Mouse (Mus musculus) cerebellum, postnatal 4 days (tissue): ENCODE results near the gene Sdf4.

ENCODE experiments used
- DNase-seq, 2 experiments: peaks; one replicate each; pipeline ENCODE4 v3.0.0; 2022; ENCODE audit warnings: low spot score in 2 of 2, mixed read lengths in 1 of 2

The Sdf4 gene

DNA sequence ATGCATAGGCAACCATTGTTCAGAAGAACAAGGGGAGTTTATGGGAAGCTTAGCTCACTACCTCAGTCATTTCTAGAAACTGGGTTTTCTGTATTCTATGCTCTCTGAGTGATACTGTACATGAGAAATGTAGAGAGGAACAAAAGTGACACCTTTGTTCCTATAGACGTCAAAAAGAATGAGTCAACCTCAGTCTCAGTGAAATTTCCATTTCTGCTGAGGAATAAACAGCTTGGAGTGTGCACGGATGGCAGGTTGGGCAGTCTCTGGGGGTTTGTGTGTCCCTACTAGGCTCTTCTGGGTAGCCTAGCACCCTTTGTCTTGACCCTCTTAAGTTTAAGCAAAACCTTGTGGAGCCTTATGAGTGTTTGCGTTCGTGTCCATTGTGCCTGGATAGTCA is 15.7 kb downstream of the Sdf4 start:
- no peak for DNase-seq

DNA sequence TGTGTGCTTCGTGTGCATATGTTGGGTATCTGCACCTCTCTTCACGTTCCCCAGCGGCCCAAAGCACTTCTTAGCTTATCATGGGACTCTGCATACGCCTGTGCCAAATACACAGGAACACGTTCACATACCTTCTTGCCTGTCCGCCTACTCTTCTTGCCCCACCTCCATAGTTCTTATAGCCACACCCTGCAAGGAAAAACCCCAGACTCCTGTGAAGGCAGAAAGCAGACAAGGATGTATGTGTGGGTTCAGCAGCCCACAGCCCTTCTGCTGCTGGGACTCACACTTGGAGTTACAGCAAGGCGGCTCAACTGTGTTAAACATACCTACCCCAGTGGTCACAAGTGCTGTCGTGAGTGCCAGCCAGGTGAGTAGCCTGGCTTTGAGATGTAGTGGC is 21.0 kb downstream of the Sdf4 start, which contains the start of gene Tnfrsf4:
TSS of gene Tnfrsf4 (plus strand) at position 207 of the 400 bp plus-strand sequence.
- DNase-seq: no peak

DNA sequence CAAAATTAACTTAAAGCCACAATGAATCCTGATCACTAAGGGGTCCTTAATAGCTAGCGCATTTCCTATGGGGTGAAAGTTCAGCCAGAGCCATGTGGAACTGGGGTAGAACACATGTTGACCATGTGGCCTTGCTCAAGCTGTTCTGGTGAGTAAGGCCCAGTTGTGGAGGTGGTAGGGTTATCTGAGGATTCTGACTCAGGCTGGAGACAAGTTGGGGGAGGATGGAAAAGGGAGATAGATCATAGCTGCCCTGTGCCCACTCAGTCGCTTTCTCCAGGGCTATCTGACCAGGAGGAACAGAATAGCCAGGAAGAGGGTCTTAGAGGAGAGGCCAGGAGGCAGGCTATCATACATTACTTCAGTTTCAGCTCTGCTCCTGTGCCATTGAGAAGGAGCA is 21.8 kb downstream of the Sdf4 start:
- DNase-seq: no peak

DNA sequence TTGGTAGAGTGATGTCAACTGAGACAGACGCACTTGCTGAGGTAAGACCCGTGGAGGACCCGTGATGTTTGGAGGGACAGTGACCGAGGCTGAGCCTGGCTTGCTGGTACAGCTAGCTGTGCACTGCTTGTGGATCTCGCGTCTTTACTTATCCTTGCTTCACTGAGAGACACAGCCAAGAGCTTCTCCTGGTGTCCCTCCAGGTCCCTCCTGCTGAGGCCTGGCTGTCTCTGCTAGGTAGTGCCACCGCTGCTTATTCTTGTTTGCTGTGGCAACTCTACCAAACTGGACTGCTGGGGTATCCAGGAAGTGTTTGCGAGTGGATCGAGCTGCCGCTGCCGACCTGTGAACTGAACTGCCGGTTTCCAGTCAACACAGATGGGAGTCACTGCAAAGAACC is 27.1 kb downstream of the Sdf4 start:
- no peak for DNase-seq

DNA sequence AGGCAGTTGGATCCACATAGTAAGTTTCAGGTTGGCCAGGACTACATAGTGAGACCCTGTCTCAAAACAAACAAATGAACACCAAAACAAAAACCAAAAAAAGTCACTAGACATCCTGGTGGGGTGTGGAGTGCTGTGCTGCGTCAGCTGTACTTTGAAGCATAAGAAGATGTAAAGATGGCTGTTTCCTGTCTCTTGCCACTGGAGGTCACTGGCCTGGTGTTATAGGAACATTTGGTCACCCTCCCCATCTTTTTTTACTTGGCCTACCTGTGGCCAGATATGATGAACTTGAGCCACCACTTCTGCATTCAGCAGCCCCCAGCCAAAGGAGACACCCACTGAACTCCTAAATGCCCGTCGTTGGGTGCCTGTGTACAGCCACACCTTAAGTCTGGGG is 28.7 kb downstream of the Sdf4 start:
- no peak for DNase-seq

DNA sequence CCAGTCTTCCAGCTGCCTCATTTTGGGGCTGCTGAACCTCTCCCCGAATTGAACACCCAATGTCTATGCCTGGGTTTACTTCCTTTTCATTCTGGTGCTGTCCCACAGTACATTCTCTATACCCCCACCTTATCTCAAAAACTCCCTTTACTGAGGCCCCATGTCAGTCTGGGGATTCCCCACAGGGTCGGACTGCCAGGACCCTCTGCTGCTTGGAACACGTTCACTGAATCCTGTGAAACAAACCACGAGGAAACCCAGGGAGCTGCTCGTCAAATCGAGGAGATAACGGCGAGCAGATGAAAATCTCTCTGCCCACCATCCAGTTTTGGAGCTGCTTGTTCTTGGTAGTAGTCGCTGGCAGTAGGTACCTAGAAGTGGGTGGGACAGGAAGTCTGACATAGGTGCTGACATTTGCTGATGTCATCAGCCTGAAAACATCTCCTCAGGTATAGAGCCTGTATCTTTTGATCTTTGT is 29.3 kb downstream of the Sdf4 start:
- no peak for DNase-seq

DNA sequence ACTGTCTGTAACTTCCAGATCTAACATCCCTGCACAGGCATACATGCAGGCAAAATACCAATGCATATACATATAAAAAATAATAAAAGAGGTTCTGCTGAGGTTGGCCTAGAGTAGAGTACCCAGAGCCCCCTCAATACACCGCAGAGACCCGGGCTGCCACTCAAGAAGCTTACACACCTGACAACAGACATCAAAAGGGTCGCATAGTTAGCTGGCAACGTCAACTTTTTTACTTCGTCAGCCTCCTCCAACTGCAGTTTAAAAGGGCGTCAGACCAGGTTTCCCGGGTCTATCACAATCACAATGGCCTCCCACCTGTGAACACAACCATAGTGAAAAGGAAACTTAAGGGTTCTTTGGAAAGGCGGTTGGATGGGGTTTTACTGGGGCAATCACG is 30.8 kb downstream of the Sdf4 start:
- no peak for DNase-seq

DNA sequence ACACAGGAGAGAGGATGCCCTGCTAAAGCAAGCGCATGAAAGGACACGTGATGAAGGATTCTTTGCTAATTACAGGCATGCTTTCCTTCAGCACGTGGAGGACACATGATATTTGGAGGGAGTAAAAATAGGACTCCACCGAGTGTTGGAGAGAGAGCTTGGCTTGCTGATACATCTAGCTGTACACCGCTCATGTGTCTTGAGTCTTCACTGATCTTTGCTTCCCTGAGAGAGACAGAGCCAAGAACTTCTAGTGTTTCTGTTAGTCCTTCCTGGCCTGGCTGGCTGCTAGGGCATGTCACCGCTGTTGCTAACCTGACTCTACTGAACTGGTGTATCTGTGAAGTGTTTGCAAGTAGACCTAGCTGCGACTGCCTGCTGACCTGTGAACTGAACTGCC is 31.5 kb downstream of the Sdf4 start:
- no peak for DNase-seq

DNA sequence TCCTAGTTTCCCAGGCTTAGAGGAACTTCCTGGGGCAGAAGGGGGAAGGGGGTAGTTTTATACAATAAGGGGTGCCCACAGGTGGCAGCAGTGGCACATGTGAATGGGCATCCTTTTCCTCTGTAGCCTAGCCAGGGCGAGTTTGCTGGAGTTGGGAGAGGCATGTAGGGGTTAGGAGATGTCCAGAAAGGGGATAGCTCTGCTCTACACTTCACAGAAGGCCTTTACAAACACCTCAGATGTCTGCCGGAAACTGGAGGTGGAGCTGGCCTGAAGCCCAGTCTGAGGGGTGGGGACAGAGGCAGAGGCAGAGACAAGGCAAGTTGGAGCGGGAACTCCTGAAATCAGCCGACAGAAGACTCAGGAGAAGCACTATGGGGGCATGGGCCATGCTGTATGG is 33.3 kb downstream of the Sdf4 start, which contains the start of gene Tnfrsf18:
TSS of gene Tnfrsf18 (plus strand) at position 152 of the 400 bp plus-strand sequence.
- no peak for DNase-seq

DNA sequence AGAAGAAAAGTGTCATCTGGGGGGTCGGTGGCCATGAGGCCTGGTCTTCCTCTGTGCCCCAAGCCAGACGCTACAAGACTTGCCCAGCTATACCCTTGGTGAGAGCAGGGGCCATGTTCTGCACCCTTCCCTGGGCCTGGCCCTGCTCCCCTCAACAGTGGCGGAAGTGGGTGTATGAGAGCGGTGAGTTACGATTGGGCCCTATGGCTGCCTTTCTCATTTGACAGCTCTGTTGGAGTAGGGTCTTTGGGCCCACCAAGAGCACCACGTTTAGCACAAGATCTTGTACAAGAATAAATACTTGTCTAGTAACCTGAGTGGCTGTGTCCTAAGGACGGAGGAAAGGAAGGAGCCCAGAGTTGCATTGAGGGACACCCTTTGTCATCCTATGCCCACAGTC is 35.9 kb downstream of the Sdf4 start:
- no peak for DNase-seq

DNA sequence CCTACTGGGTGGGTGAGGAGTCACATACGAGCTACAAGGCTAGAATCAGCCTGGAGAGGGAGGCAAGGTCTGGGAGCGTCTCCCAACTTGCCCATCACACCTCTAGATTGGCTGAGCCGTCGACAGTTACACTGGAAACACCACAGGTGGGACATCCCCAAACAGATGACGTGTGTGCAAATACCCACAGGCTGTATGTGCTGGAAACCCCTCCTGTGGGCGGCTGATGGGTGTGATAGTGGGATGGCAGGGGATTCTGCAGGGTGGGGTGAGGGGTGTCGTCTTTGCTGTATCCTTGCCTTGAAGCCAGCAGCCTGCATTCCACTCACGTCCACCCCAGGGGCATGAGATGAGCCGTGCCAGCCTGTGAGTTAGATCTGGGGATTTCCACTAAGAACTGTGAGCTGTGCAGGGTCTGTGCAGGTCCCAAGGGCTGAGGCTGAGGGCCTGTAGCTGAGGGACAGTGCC is 38.0 kb downstream of the Sdf4 start:
- no peak for DNase-seq

DNA sequence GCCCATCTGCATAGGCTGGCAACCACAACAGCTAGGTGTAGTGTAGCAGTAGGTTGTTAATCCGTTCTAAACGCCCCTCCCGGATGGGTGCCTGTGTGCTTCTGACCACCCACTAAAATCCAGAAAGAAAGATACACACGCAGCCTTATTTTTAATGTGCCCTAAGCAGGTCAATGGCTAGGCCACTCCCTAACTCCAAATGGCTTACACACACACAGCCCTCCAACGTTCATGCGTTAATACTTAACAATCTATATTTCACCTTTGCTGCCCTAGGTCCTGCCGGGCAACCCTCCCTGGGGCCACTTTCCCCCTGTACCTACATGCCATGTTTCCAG is 38.6 kb downstream of the Sdf4 start:
- no peak for DNase-seq

DNA sequence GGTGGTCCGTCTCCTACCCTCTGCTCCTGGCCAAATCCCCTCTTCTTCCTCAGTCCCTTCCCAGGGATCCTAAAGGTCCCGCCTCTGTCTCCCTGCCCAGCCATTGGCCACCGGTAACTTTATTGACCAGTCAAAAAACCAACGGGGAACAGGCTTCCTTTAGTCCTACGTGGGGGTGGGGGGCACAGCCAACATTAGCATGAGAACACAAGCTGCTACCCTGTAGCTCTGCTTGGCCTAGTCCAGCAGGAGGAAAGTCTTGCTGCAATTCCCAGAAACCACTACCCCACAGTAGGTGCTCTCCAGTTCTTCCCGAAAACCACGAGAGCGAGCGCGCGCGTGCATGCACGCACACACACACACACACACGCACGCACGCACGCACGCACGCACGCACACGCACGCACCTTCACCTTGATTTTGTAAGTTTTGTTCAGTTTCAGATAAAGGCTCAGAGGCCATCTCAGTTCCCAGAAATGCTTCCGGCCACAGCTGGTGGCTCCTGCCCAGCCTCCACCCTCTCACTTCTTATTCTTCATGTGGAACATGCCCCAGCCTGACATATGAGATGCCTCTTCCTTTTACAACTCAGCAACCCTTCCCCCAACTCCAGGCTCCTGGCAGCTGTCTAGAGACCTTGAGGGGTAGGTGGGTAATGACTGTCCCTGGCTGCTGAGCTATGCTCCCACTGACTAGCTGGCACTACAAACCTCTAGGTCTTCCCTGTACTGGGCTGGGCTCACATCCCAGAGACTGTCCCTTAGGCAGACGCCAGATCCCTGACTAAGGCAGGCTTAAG is 39.1 kb downstream of the Sdf4 start:
- peak; percentile 42 to 72 for DNase-seq

DNA sequence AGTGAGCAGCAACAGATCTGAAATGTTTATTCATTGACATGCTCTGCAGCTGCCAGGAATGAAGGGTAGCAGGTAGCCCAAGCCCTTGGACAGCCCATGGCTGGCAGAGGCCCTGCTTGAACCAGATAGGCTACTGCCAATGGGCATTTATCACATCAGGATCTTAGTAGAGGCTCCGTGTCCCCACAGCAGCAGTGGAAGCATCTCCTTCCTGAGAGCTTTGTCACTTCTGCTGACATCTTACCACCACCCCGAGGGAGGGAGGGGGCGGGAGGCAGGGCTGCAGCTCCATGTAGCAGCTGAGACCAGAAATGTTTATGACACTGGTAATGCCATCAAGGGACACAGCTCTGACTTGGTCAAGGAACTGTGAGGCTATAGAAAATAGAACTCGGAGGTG is 40.2 kb downstream of the Sdf4 start:
- no peak for DNase-seq

DNA sequence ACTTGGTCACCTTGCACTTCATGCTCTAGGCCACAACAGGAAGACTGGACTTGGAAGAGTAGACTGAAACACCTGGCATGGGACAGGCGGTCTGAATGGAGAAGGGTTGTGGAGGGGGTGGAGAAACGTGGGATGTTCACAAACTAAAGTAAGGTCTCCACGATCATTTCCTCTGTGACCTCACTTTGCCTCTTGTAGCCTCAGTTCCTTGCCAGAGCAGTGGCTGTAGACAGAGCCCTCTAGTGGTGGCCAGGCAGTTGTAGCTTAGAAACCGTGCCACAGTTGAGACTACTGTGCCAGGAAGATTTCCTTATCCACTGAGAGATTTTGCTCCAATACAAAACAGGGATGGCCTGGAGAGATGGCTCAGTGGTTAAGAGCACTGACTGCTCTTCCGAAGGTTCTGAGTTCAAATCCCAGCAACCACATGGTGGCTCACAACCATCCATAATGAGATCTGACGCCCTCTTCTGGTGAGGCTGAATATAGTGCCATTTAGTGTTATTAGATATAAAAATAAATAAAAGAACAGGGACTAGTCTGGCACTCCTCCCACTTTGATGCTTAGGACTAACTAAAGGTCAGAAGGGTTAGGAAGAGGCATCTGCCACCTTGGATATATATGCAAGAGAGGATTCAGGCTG is 40.9 kb downstream of the Sdf4 start:
- DNase-seq: peak in 1 of 2 experiments; percentile 19

DNA sequence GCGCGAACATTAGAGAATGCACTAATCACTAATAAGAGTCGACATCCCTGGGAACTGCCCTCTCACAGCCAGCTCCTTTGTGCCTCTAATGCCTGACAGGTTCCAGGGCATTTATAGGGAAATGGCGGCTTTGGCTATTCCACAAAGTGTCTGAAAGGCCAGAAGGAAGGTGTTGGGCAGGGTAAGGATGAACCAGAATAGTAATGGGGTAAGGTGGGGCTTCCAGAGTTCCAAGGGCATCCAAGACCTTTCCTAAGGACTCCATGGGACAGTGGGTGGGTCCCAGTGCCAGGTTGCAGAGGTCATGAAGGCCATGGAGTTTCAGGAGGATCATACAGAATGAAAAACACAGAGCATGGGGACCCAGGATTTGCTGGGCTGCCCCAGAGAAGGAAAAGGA is 41.6 kb downstream of the Sdf4 start:
- no peak for DNase-seq

DNA sequence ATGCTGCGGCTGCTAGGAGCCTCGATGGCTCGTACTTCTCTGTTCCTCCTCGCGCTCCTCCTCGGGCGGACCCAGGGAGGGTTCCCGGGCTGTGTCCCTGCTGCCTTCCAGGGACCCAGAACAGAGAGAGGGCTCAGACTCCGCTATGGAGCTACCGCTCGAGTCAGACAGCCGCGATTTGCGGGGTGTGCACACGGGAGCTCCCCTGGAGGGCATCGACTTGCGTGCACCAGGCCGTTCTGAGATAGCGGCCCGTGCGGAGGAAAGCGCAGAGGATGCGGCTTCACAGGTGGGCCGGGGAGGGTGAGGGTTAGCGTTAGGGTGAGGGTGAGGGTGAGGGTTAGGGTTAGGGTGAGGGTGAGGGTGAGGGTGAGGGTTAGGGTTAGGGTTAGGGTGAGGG is 42.2 kb downstream of the Sdf4 start:
- DNase-seq: no peak

DNA sequence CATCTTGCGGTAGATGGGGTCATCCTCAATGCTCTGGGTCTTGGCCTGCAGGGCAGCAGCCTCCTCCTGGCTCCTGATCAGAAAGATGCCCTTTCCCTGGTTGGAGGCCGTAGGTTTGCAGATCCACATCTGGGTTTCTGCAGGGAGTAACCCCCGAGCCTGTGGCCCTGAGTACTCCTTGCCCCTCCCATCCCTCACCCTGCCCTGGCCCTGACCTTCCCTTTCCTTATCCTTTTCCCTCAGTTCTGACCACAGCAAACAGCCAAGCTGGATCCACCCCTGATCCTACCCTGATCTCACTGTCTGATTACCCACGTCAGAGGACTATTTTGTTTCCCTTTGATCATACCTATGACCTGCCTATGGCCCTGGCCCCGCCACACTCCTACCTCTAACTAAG is 52.1 kb downstream of the Sdf4 start:
- no peak for DNase-seq

DNA sequence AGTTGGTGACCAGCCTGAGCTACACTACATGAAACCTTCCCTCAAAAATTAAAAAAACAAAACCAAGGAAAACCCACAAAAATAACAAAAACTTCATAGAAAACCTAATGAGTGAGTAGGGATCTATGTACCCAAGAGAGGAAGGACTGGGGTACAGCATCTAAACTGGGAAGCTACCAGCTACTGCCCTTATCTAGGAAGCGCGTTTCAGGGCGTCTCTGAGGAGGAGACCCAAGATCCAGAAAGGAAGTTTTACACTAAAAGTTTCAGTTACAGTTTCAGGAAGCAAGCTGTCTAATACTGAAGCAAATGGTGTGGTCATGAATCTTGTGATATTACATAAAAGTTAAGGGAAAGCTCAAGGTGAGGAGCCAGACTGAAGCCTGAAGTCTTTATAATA is 57.1 kb downstream of the Sdf4 start:
- no peak for DNase-seq

DNA sequence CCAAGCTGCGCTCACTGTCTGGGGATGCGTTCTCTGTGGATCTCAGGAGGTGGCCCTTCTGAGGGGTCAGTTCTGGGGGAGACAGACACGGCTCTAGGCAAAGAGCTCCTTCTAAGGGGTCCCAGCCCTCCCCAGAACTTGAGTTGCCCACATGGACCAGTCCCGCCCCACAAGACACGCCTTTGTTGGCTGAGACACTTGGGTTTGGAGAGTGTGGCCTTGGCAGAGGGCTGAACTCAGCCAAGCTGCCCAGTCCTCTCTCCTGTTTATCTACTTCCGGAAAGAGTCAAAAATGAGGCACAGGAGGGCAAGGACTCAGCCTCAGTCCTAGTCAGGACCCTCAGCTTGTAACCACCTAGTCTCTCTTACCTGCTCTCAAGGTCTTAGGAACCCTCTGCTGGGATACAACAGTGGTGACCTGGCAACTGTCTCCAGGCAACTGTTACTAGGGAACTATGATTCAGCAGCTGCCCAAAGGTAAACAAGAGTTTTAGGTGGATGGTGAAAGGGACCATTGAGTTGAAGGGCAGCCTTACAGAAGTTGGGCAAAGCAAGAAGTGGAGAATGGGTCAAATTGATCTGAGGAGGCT is 57.8 kb downstream of the Sdf4 start:
- no peak for DNase-seq

DNA sequence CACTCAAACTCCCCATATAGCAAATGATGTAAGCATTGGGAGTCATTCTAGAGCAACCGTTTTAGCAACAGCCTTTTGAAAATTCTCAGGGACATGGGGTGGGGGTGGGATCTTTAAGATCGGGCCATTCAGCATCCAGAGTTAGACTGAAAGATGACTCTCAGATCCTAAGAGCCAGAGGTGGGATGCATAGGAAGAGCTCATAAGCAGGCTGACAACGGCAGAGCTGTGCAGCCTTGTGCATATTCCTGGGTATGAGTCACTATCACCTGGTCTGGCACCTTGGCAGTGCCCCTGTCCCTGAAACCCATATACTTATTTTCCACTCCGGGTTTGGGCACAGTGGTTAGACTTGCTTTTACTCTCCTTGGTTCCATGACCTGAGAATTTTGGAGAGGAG is 60.4 kb downstream of the Sdf4 start:
- no peak for DNase-seq

DNA sequence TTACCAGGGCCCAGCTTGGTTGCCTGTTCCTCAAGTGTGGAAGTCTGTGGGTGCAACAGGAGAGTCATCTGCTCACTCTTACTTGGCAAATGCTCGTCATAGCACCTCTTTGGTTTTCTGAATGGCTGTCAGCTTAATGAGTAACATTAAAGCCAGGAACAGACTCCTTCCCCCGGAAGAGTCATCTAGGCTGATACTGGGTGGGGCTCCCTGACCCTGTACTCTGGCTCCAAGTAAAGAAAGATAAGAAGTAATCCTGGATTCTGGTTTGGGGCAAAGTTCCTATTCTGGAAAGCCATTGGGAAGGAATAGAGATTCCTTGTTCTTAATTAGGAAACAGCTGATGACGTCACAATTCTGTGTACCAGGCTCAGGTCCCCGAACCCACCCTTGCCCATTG is 61.5 kb downstream of the Sdf4 start:
- no peak for DNase-seq

DNA sequence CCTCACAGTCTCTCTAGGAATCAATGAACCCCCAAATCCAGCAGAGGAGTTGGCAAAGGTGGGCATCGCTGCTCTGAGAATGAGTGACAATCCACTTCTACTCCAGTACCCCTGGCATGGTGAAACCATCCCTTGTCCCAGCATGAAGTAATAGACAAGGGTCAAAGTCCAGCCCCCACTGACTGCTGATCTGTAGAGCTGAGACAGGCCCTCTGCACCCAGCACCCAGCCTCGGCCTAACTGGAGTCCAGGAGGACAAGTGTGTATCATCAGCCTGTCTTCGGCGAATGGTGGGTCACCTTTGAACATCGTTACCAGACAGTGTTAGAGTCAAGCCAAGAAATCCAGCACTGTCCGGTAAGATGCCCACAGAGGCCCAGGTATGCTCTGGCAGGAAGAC is 61.9 kb downstream of the Sdf4 start:
- DNase-seq: no peak
